Mouse (Mus musculus): ENCODE data around the gene Ets1.

DNA sequence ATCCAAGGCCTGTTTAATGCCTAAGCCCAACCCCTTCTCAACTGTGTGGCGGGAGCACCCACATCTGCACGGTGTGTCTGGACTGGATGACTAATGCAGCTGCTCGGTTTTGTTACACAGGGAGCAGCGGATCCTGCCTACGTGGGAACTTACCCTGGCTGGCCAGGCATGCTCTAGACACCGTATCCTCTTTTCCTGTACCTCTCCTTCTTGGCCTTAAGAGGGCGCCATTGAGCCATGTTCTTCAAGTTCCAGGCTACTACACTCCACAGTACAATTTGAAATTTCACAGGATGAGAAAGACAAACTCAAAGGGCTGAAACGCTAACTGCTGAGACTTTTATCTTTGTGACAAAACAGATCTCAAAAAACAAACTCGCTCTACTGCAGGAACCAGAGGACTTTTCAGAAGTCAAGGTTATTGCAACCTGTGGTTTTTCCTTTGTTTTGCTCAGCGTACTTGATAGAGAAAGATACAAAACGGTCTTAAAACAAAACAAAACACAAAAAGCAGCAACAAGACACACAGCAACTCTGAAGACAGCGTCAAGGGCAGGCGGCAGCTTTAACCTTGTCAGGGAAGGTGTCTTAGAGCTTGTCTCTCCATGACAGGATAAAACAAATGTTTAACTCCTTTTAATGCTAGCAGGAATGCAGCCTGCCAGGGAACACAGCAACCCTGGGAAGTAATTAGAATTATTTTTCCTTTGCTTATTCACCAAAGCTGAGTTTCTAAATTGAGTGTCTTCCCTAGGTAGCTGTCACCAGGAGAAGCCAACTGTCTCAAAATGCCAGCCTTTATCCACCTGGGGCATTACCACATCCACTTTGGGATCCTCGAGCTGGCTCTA is 44.1 kb upstream of the Ets1 start:
- TF ChIP-seq CTCF (IDR thresholded peaks at IDR 0.05; ENCODE audit: control insufficient read depth, insufficient read depth, insufficient replicate concordance, low read depth, low read length), result peak; percentile 84; the same call in 1 of the 2 replicates
- TF ChIP-seq POLR2A (IDR thresholded peaks at IDR 0.05; ENCODE audit: control insufficient read depth, low read depth, low read length), result no peak

Measured in testis, adult 2 months (tissue).